Mouse (Mus musculus) MEL (cell line): ENCODE results near the gene Kdm4d. TPM values are rescaled to one million over a fixed set of nuclear protein-coding genes. Genes with fewer than 3 reads are reported as not detected.

Source experiments
- DNase-seq: peaks from one replicate; pipeline ENCODE4 v3.0.0; 2011; ENCODE audit warnings: low read depth, low spot score
- H3K27ac ChIP-seq: 2 replicates; pipeline ENCODE4 v1.5.1; 2012; ENCODE audit warnings: low read depth, mild to moderate bottlenecking, control low read depth, low read length, moderate library complexity; ENCODE audit not compliant: control insufficient read depth
- H3K27me3 ChIP-seq, 2 experiments: fragments of 150-350 bp in 1 of 2; sonication (generic) in 1 of 2; 2 replicates each; pipeline ENCODE4 v1.6.1; 2012; ENCODE audit warnings: low read length in 2 of 2, mild to moderate bottlenecking in 2 of 2, improper control_type of control experiment in 1 of 2, moderate library complexity in 1 of 2; ENCODE audit not compliant: insufficient read depth in 2 of 2, control insufficient read depth in 1 of 2
- H3K36me3 ChIP-seq, 2 experiments: 2 replicates each; pipeline ENCODE4 v1.6.1; 2012 to 2014; ENCODE audit warnings: low read length in 2 of 2, improper control_type of control experiment in 1 of 2, inconsistent platforms in 1 of 2, mild to moderate bottlenecking in 1 of 2; ENCODE audit not compliant: insufficient read depth in 2 of 2, control insufficient read depth in 1 of 2
- H3K4me1 ChIP-seq, 2 experiments: fragments of 150-350 bp in 1 of 2; sonication (generic) in 1 of 2; 2 replicates each; pipeline ENCODE4 v1.6.1; 2012; ENCODE audit warnings: low read length in 2 of 2, improper control_type of control experiment in 1 of 2, mild to moderate bottlenecking in 1 of 2; ENCODE audit not compliant: insufficient read depth in 2 of 2, control insufficient read depth in 1 of 2
- H3K4me3 ChIP-seq, 2 experiments: fragments of 150-350 bp in 1 of 2; sonication (generic) in 1 of 2; 2 replicates each; pipeline ENCODE4 v1.5.1; 2012; ENCODE audit warnings: low read depth in 2 of 2, low read length in 2 of 2, mild to moderate bottlenecking in 2 of 2, moderate library complexity in 2 of 2, control low read depth in 1 of 2, improper control_type of control experiment in 1 of 2; ENCODE audit not compliant: control insufficient read depth in 1 of 2, insufficient read depth in 1 of 2
- H3K79me2 ChIP-seq: 2 replicates; pipeline ENCODE4 v1.6.1; 2012; ENCODE audit warnings: mild to moderate bottlenecking, low read length, moderate library complexity; ENCODE audit not compliant: control insufficient read depth, poor library complexity, insufficient read depth
- H3K9ac ChIP-seq: 2 replicates; pipeline ENCODE4 v1.6.1; 2012; ENCODE audit warnings: low read depth, mild to moderate bottlenecking, control low read depth, low read length, moderate library complexity; ENCODE audit not compliant: control insufficient read depth, poor library complexity, severe bottlenecking
- H3K9me3 ChIP-seq: fragments of 150-350 bp; sonication (generic); replicated peaks from 2 replicates; pipeline ENCODE4 v1.6.1; 2012; ENCODE audit warnings: mild to moderate bottlenecking, low read length, improper control_type of control experiment, moderate library complexity; ENCODE audit not compliant: insufficient read depth
- GABPA ChIP-seq: IDR thresholded peaks from 2 replicates; pipeline ENCODE4 v1.6.1; 2012; ENCODE audit warnings: low read depth, mild to moderate bottlenecking, inconsistent platforms, low read length, improper control_type of control experiment, moderate library complexity
- POLR2A ChIP-seq, 2 experiments: IDR thresholded peaks; 2 replicates each; pipeline ENCODE4 v1.6.1; 2011 to 2012; ENCODE audit warnings: low read length in 2 of 2, mild to moderate bottlenecking in 2 of 2, control low read depth in 1 of 2, improper control_type of control experiment in 1 of 2, low read depth in 1 of 2, moderate library complexity in 1 of 2; ENCODE audit not compliant: control insufficient read depth in 1 of 2, insufficient read depth in 1 of 2, poor library complexity in 1 of 2
- ZNF384 ChIP-seq: IDR thresholded peaks from 2 replicates; pipeline ENCODE4 v1.6.1; 2012; ENCODE audit warnings: low read depth, mild to moderate bottlenecking, inconsistent platforms, low read length, improper control_type of control experiment
- polyA plus RNA-seq, 2 experiments: library from polyadenylated mRNA; stranded (reverse) in 1 of 2; unstranded in 1 of 2; fragments of >175 nt in 1 of 2; fragments of >200 nt in 1 of 2; gene quantifications; 2 replicates each; pipeline versions ENCODE4 v1.2.1 to v1.2.4; 2012; ENCODE audit warnings: low replicate concordance in 2 of 2, low read depth in 1 of 2; ENCODE audit not compliant: insufficient read length in 2 of 2, insufficient read depth in 1 of 2, missing spikeins in 1 of 2
- total RNA-seq: library from RNA; depleted of rRNA; stranded (reverse); fragments of 300-350 nt; gene quantifications from 2 replicates; pipeline ENCODE4 v1.2.3, GENCODE M21; 2012; rRNA removed

Gene Kdm4d
- total and polyA plus RNA-seq, 3 experiments: 0.40 to 0.58 TPM; not detected in 1

DNA sequence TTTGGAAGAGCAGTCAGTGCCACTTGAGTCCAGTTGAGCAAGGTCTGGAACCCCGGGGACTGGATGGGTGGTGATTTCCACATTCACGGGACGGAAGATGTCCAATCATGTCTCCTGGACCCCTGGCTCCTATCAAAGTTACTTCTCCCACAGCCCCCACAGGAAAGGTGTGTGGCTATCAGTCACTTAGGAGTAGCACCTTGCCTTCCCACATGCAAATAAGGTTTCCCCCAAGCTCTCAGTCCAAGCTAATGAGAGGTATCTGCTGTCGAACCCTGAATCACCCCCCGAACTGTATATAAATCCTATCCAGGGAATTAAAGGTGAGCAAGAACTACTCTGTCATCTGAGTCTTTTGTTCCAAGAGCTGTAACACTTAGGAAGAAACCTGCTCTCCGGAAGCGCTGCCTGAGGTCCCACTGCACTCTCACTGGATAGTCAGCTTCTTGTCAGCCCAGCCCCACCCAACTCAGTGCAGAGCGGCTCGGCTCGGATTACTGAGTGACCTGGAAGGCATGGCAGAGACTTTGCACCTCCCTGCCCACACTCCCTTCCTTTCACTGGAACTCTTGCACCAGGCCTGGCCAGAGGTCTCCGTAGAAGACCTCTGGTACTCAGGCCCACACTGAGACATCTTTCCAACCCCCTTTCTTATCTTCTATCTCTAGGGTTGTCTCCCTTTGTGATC is 66.9 kb downstream of the Kdm4d start:
- no peak overlapping the region for H3K4me3 ChIP-seq
- TF ChIP-seq ZNF384 (no peak), POLR2A (IDR thresholded peaks at IDR 0.05; ENCODE audit: control insufficient read depth in 1 of 2, insufficient read depth in 1 of 2, low read depth in 1 of 2, low read length in 2 of 2, poor library complexity in 1 of 2) (0 out of 4 replicates have a peak, but pooled peaks of 1 of the 2 experiments have one; percentile 21), GABPA (no peak)
- no peak overlapping the region for H3K9ac ChIP-seq
- H3K27me3 ChIP-seq: peaks cover 0 to 5% of the 10 kb centered on the region in 2 experiments; a peak in 1 of 4 replicates
- no peak overlapping the region for H3K27ac ChIP-seq
- H3K4me1 ChIP-seq: peaks cover 0 to 3% of the 10 kb centered on the region in 2 experiments; a peak in 1 of 4 replicates
- no peaks in the 10 kb centered on the region for H3K36me3 ChIP-seq
- DNase-seq: no peak
- H3K9me3 ChIP-seq: no peaks in the 10 kb centered on the region
- H3K79me2 ChIP-seq: no peaks in the 10 kb centered on the region

Other genes with a start within 250 kb of the Kdm4d start
- gene Sesn3, start 225.4 kb downstream of the Kdm4d start, total RNA-seq: 1.5 and 3.3 TPM in 2 replicates
- 1 to 10 TPM in 1 of 2 experiments, not detected in 1; 6.0 TPM for gene Sesn3, start 225.4 kb downstream of the Kdm4d start, polyA plus RNA-seq
- 20.4 and 33.7 TPM in 2 replicates for gene Endod1, start 119.0 kb downstream of the Kdm4d start, total RNA-seq
- 10 to 100 TPM in 1 of 2 experiments, not detected in 1; 31.1 TPM for gene Endod1, start 119.0 kb downstream of the Kdm4d start, polyA plus RNA-seq
- gene Cwc15, start 135 bp upstream of the Kdm4d start, total RNA-seq: 326 and 331 TPM in 2 replicates
- gene Cwc15, start 135 bp upstream of the Kdm4d start, polyA plus RNA-seq: 100 to 1,000 TPM; 196 to 562 TPM
- 9.1 and 9.3 TPM in 2 replicates for gene Amotl1, start 144.6 kb upstream of the Kdm4d start, total RNA-seq
- gene Amotl1, start 144.6 kb upstream of the Kdm4d start, polyA plus RNA-seq: 1 to 10 TPM in 1 of 2 experiments, not detected in 1; 7.4 TPM
- gene Piwil4, start 240.3 kb upstream of the Kdm4d start, total RNA-seq: 30.8 and 31.7 TPM in 2 replicates
- gene Piwil4, start 240.3 kb upstream of the Kdm4d start, polyA plus RNA-seq: 10 to 100 TPM in 1 of 2 experiments, not detected in 1; 24.8 TPM